Mouse (Mus musculus) midbrain, embryonic 13.5 days (tissue): ENCODE results near the gene Fer1l5. TPM values are rescaled to one million over a fixed set of nuclear protein-coding genes. Genes with fewer than 3 reads are reported as not detected.

Experiments
- ATAC-seq: fragments of 200-750 bp; cut with Nextera tagmentation; 2 replicates; pipeline ENCODE4 v1.8.0; 2017; ENCODE audit warnings: mild to moderate bottlenecking, moderate TSS enrichment, moderate library complexity
- H3K27ac ChIP-seq: fragments of 300-500 bp; sonication (generic); 2 replicates; pipeline ENCODE4 v1.5.1; 2015; ENCODE audit warnings: inconsistent platforms, mild to moderate bottlenecking, moderate library complexity
- H3K27me3 ChIP-seq: fragments of 300-500 bp; sonication (generic); 2 replicates; pipeline ENCODE4 v1.6.1; 2015; ENCODE audit warnings: mild to moderate bottlenecking, inconsistent platforms
- H3K36me3 ChIP-seq: fragments of 300-500 bp; sonication (generic); 2 replicates; pipeline ENCODE4 v1.6.1; 2015; ENCODE audit warnings: mild to moderate bottlenecking, inconsistent platforms
- H3K4me1 ChIP-seq: fragments of 300-500 bp; sonication (generic); replicated peaks from 2 replicates; pipeline ENCODE4 v1.6.1; 2015; ENCODE audit warnings: inconsistent platforms
- H3K4me2 ChIP-seq: fragments of 300-500 bp; sonication (generic); replicated peaks from 2 replicates; pipeline ENCODE4 v1.6.1; 2015; ENCODE audit warnings: moderate library complexity, mild to moderate bottlenecking, inconsistent platforms
- H3K4me3 ChIP-seq: fragments of 300-500 bp; sonication (generic); replicated peaks from 2 replicates; pipeline ENCODE4 v1.5.1; 2015; ENCODE audit warnings: mild to moderate bottlenecking, inconsistent platforms
- H3K9ac ChIP-seq: fragments of 300-500 bp; sonication (generic); replicated peaks from 2 replicates; pipeline ENCODE4 v1.6.1; 2015; ENCODE audit warnings: mild to moderate bottlenecking, inconsistent platforms
- H3K9me3 ChIP-seq: fragments of 300-500 bp; sonication (generic); 2 replicates; pipeline ENCODE4 v1.6.1; 2016; ENCODE audit warnings: mild to moderate bottlenecking, inconsistent platforms
- WGBS: fragments of 180-500 bp; shearing (Covaris S2); methylation state at CpG from one replicate; pipeline ENCODE4 v1.1.7; 2015; 5-methylcytosine and 5-hydroxymethylcytosine counted together
- microRNA-seq: library from miRNA; unstranded; fragments of <30 nt; microRNA quantifications from one replicate; pipeline ENCODE4, GENCODE M21; 2016
- polyA plus RNA-seq: library from polyadenylated mRNA; unstranded; fragments of >200 nt; fragmentation: Nextera tagmentation; extraction: Ambion mirVana; gene quantifications from 2 replicates; pipeline ENCODE4 v1.2.1, GENCODE M21; 2015

Gene Fer1l5
- polyA plus RNA-seq, 1 experiment from 2014 or later: 2.5 TPM

GRCm38 (mm10) chr1:36465641-36466160 lies 93.6 kb downstream of the Fer1l5 start:
- no peaks in the 10 kb centered on the region for H3K36me3 ChIP-seq
- ATAC-seq: no peak
- H3K27ac ChIP-seq: no peak overlapping the region
- peaks cover 2% of the 10 kb centered on the region; the same call in 1 of the 2 replicates for H3K4me1 ChIP-seq
- H3K27me3 ChIP-seq: peaks cover 7% of the 10 kb centered on the region; the same call in 1 of the 2 replicates
- H3K4me3 ChIP-seq: no peak overlapping the region
- WGBS: 75% methylated on average over 4 of the region's 4 CpGs
- H3K9me3 ChIP-seq: no peaks in the 10 kb centered on the region
- H3K9ac ChIP-seq: no peak overlapping the region
- H3K4me2 ChIP-seq: no peak overlapping the region

GRCm38 (mm10) chr1:36467446-36467845 lies 95.4 kb downstream of the Fer1l5 start:
- H3K4me3 ChIP-seq: no peak overlapping the region
- H3K36me3 ChIP-seq: no peaks in the 10 kb centered on the region
- H3K9me3 ChIP-seq: no peaks in the 10 kb centered on the region
- H3K9ac ChIP-seq: no peak overlapping the region
- no peak for ATAC-seq
- WGBS: 46% methylated on average over 5 of the region's 5 CpGs
- H3K27me3 ChIP-seq: peaks cover 7% of the 10 kb centered on the region; the same call in 1 of the 2 replicates
- peaks cover 13% of the 10 kb centered on the region for H3K4me1 ChIP-seq
- H3K27ac ChIP-seq: no peak overlapping the region
- no peak overlapping the region for H3K4me2 ChIP-seq

GRCm38 (mm10) chr1:36469811-36470444 lies 97.8 kb downstream of the Fer1l5 start:
- no peaks in the 10 kb centered on the region for H3K9me3 ChIP-seq
- WGBS: 42% methylated on average over 2 of the region's 2 CpGs
- no peak overlapping the region for H3K9ac ChIP-seq
- H3K27me3 ChIP-seq: peaks cover 7% of the 10 kb centered on the region; the same call in 1 of the 2 replicates
- H3K27ac ChIP-seq: no peak overlapping the region
- H3K36me3 ChIP-seq: no peaks in the 10 kb centered on the region
- no peak overlapping the region for H3K4me2 ChIP-seq
- ATAC-seq: no peak
- H3K4me1 ChIP-seq: peaks cover 37% of the 10 kb centered on the region
- H3K4me3 ChIP-seq: no peak overlapping the region

GRCm38 (mm10) chr1:36471181-36472105 lies 99.4 kb downstream of the Fer1l5 start, which contains the start of gene Cnnm4:
Gene Cnnm4 (plus strand): TSS chr1:36471620.
- ATAC-seq: peak; percentile 92

More at GRCm38 (mm10) chr1:36471181-36472105, 99.4 kb downstream of the Fer1l5 start, which contains the start of gene Cnnm4:
- WGBS: 0% methylated on average over 42 of the region's 98 CpGs
- peak within 1 kb of the TSS; percentile 73 for H3K9ac ChIP-seq
- H3K9me3 ChIP-seq: no peaks in the 10 kb centered on the region
- no peaks in the 10 kb centered on the region for H3K36me3 ChIP-seq
- H3K4me3 ChIP-seq: peak within 1 kb of the TSS; percentile 68
- H3K27me3 ChIP-seq: peaks cover 7% of the 10 kb centered on the region; the same call in 1 of the 2 replicates
- peak within 1 kb of the TSS; percentile 68 for H3K4me2 ChIP-seq
- H3K27ac ChIP-seq: peak within 1 kb of the TSS; percentile 44
- H3K4me1 ChIP-seq: peaks cover 52% of the 10 kb centered on the region

Small RNAs within 50 kb of the gene (microRNA-seq; reads per million reads assigned to microRNA genes)
- gene Mir6898: not detected

Other genes starting within 250 kb of the Fer1l5 start
- 49.9 and 53.7 TPM in 2 replicates for gene Uggt1, start 127.6 kb upstream of the Fer1l5 start, polyA plus RNA-seq
- gene Neurl3, start 97.6 kb upstream of the Fer1l5 start, polyA plus RNA-seq: 0.67 and 0.85 TPM in 2 replicates
- 2.3 and 2.4 TPM in 2 replicates for gene Arid5a, start 64.6 kb upstream of the Fer1l5 start, polyA plus RNA-seq
- gene Kansl3, start 3.1 kb upstream of the Fer1l5 start, polyA plus RNA-seq: 40.6 and 41.9 TPM in 2 replicates
- 66.8 and 72.1 TPM in 2 replicates for gene Lman2l, start 73.0 kb downstream of the Fer1l5 start, polyA plus RNA-seq
- 8.8 and 10.0 TPM in 2 replicates for gene Cnnm4, start 99.3 kb downstream of the Fer1l5 start, polyA plus RNA-seq
- gene Cnnm3, start 139.6 kb downstream of the Fer1l5 start, polyA plus RNA-seq: 4.2 and 4.8 TPM in 2 replicates
- 16.1 and 19.0 TPM in 2 replicates for gene Ankrd23, start 164.6 kb downstream of the Fer1l5 start, polyA plus RNA-seq
- not detected in 2 replicates for gene Gm42417, start 167.1 kb downstream of the Fer1l5 start, polyA plus RNA-seq
- gene Ankrd39, start 175.2 kb downstream of the Fer1l5 start, polyA plus RNA-seq: 22.1 and 22.3 TPM in 2 replicates
- gene Sema4c, start 186.1 kb downstream of the Fer1l5 start, polyA plus RNA-seq: 33.4 and 35.4 TPM in 2 replicates